Mouse (Mus musculus): ENCODE measurements around the gene Mrm1.
"Not testable (repeated sequence)": the region's sequence is repeated elsewhere in the genome, so short reads cannot be mapped to it uniquely, and the experiment has no call there.

Mrm1 gene

DNA sequence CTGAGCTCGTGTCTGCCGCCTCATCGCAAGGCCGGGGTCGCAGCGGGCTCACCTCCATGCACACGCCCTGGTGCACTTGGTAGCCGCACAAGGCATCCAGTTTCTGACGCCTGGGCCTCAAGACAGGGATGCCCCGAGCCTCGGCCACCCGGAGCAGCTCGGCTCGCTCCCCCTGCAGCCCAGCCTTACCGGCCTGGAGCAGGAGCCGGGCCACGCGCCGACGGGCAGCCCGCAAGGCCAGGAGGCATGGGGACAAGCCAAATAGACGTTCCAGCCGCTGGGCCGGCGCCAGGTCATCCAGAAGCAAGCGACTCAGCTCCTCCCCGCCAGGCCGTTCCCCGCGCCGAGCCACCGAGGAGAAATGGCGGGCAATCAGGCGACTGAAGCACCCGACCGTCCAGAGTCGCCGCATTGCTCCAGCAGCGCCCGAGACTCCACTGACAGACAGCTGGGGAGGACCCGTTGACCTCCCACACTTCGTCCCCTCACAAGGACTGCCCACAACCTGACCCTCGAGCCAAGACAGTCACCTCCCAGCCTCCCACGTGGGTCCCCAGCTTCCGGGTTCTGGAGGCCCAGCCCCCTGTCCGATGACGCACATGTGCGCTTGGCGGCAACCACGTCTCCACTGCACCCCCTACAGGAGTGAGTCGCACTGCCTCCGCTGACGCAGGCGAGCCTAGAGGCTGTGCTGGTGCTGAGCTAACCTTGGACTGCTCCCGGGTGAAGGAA, at the start of gene Mrm1:
TSS of gene Mrm1 (minus strand) at position 555 of the 732 bp plus-strand sequence.
- DNase-seq (ENCODE audit: low read depth) = peak; percentile 97

DNA sequence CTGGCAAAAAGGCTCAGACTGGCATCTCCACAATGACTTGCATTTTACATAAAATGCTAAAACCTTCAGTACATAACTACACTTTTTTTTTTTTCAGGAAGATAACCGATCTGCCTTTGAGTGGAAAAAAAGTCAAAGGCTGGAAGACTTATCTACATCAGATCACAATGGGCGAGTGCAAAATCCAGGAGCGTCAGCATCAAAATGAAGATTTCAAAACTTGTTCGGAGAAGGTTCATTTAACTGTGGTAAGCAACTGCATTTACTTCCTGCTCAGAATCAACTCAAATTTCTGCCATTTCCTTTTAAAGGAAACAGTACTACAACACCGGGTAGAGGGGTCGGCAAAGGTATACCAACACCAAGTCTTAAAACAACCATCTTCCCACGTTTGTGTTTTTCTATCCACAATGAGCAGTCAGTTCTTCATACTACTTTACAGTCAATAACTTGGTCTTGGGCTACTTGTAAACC, 49.5 kb upstream of the Mrm1 start:
- DNase-seq (ENCODE audit: low read depth) = peak; percentile 58

DNA sequence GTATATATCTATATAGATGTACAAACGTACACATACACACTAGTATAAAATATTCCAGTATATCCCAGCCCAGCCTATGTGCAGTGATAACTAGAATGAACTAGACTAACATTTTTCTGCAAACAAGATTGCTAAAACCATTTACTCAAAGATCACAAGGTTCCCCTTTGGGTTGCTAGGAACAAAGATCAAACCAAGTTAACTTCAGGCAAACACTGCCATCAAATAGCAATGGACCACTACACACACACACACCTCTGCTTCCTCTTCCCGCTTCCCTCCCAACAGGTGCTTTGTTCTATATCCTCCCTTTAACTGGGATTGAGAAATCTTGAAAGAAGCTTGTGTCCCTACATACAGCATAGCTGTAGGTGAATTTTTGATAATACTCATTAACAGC, 48.3 kb upstream of the Mrm1 start:
- DNase-seq (ENCODE audit: low read depth) = no peak

DNA sequence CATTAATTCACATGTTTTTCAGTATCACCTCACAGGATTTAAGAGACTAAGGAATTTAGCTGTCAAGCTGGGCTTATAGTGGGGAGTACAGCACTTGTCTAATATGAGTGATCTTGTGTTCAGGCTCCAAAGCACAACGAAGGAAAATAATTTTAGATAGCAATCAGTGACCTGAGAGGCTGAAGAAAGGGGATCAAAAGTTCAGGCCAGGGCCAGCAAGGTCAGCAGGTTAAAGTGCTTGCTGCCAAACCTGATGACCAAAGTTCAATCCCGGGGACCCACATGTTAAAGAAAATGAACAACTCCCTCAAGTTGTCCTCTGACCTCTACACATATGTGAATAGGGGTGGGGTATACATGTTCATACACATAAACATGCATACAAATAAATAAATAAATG, 46.0 kb upstream of the Mrm1 start:
- DNase-seq (ENCODE audit: low read depth) = no peak

DNA sequence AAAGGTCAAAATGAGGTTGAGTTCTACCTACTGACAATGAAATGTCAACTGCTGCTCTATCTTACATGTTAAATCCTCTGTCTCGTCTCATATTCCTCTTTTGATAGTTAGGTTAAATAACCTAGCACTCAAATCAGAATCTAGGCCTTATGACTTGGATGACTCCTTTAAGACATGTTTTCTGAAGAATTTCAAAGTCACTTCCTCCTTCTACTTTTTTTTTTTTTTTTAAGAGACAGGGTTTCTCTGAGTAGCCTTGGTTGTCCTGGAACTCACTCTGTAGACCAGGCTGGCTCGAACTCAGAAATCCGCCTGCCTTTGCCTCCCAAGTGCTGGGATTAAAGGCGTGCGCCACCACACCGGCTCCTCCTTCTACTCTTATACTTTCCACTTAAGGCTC, 36.0 kb upstream of the Mrm1 start:
- no peak for DNase-seq (ENCODE audit: low read depth)

DNA sequence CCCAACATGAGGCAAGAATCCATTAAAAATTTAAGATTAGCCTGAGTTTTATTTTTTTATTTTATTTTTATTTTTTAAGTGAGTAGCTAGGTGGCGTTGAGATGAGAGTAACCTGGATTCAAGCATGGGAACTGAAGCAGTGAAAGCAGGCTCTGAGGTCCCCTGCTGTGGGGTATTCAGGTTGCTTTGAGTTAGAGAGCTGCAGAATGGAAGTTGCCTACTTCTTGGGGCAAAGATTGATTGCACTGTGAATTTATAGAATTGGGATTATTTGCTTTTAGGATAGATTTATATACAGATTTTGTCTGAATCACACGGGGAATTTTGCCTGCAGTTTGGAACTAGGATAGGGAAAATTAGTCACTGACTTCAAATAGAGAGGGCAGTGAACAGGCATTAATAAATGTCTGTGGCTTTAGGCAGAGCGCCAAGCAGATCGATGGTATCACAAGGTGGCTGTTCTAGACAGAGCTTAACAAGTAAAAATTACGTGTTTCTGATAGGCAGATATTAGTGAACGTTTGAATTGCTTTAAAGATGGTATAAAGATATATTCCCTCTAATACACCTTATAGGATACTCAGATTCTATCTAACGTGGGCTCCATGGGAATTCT, 28.3 kb upstream of the Mrm1 start:
- no peak for DNase-seq (ENCODE audit: low read depth)

DNA sequence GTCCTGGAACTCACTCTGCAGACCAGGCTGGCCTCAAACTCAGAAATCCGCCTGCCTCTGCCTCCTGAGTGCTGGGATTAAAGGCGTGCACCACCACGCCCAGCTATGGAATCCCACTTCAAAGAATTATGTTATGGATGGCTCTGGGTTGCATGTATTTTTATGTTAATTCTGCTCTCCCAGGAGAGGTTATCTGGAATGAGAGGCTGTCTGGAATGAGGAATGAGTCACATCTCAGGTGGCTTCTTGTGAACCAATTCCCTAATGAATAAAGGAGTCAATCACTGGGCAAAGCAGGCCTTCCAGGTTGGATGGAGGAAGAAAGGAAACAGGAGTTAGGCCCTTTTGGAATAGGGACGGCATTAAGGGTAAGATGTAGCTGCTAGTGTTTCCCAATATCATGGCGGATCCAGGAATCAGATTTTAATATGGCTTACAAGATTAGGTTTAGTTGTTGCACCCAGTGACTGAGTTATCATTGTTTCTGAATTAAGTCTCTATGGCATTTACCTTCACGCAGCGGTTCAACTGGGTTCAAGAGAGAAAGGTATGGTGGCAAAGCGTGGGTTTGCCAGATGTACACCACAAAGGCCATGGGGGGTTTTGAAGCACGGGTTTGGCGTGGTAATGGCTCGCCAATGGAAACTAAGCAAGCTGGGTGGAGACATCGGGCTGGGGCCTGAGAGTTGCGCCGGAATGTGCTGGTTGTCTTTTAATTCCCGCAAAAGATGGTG, 27.6 kb upstream of the Mrm1 start:
- DNase-seq (ENCODE audit: low read depth) = no peak

DNA sequence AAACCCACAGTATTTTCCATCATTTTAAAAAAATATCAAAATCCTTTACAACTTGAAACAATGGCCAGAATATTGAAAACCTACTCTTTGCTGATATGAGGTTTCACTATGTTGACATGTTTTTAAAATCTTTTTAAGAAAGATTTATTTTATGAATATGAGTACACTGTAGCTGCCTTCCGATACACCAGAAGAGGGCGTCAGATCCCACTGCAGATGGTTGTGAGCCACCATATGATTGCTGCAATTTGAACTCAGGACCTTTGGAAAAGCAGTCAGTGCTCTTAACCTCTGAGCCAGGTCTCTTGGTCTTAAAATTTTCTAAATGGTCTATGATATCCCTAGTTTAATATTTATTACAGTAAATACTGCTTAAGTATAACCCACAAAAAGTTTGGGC, 20.0 kb upstream of the Mrm1 start:
- peak; percentile 37 for DNase-seq (ENCODE audit: low read depth)

DNA sequence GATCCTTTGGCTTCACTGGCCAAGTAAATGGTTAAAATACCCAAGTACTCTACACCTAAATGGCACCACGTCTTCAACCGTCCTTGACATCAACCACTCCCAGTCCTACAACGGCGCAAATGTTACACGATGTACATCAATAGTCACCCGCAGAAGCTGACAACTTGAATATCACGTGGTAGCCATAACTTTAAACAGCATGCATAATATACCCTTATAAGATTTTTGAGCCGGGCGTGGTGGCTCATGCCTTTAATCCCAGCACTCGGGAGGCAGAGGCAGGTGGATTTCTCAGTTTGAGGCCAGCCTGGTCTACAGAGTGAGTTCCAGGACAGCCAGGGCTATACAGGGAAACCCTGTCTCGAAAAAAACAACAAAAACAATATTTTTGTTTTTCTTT, 10.2 kb upstream of the Mrm1 start:
- not testable (repeated sequence) for DNase-seq (ENCODE audit: low read depth)

DNA sequence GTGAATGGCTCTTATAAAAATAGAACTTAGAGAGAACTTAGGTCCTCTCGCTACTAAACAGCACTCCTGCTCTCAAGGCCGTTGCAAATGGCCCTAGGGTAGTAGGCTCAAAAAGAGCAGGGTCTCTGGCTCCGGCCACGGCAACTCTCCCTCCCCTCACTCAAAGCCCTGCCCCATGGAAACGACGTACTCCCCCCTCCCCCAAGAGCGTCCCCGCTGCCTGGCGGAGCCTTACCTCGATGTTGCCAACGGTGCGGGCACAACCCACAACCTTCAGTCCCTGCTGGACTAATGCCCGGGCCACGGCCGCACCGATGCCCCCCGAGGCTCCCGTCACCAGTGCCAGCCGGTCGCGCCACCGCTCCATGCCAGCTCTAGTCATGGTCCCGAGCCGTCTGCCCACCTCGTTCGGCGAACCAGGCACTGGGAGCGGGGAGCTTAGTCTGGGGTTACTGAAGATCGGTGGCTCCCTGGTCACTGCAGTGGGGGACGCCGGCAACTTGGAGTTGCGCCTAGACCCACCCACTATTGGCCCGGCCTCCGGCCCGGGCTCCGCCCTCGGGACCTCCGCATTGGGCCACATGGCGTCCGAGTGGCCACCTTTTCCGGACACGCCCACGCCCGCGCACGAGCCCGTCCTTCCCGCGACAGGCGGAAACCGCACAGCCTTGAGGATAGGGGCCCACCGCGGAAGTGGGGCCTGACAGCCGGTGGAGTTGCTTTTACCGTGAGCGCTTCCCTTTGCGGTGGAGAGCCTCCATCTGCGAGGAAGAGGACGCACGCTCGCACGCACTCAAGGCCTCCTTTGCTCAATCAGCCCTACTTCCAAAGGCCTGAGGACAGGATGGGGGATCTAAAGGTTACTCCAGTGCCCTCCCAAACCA, 9.4 kb upstream of the Mrm1 start, which contains the start of gene Dhrs11:
TSS of gene Dhrs11 (minus strand) at position 479 of the 884 bp plus-strand sequence.
- peak; percentile 77 for DNase-seq (ENCODE audit: low read depth)

DNA sequence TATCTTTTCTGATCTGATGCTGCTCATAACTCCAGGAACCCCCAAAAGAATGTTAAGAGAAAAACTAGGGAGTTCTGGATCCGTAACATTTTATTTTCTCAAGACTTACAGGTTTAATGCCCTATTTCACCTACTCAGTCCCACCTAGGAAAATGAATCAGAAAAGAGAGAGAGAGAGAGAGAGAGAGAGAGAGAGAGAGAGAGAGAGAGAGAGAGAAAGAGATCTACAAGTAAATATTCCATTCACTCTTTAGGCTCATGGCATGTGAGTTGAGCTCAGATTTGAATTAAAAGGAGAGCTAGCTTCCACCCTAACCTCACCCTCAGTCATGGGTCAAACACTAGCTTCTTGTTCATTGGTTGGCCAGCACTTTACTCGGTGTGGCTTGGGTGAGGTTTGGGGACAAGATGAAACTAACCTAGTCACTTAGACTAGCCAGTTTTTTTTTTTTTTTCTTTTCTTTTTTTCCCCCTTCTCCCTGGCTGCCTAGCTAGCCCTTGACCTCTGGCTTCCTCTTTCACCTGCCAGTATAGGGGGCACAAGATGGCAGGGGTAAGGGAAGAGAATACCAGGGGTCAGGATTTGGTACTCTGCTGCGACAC, 8.7 kb upstream of the Mrm1 start:
- peak; percentile 41 for DNase-seq (ENCODE audit: low read depth)

DNA sequence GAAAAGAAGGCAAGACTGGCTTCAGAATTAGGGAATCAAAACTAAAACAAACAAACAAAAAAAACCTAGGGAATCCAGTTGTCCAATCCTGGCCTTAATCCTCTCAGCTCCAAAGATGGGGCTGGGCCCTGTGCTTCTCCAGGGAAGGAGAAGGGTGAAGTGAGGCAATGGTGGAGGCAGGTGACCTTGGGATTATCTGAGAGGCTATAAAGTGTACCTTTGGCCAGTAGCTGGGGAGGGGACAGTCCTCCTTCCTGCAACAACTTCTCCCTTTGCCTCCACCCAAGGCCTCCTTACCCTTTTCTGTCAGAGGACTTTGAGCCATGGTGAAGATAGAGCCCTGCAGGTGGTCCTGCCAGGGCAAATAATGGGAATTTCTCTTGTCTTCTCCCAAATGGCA, 8.2 kb upstream of the Mrm1 start:
- DNase-seq (ENCODE audit: low read depth) = no peak

DNA sequence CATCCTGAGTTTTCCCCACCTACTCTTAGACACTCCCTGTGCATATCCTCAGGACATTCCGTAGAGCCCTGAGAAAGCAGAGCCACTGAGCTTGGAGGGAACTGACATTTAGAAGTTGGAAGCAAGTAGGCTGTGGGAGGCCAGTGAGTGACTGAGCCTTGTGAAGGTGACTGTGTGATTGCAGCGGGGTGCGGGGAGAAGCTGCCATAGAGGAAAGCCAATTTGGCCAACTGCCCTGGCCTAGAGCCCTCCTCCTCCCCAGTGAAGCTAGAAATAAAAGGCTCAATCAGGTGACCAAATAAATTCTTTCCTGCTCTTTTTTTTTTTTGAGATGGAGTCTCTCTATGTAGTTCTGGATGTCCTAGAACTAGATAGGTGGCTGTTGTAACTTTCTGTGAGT, 6.9 kb upstream of the Mrm1 start:
- no peak for DNase-seq (ENCODE audit: low read depth)

DNA sequence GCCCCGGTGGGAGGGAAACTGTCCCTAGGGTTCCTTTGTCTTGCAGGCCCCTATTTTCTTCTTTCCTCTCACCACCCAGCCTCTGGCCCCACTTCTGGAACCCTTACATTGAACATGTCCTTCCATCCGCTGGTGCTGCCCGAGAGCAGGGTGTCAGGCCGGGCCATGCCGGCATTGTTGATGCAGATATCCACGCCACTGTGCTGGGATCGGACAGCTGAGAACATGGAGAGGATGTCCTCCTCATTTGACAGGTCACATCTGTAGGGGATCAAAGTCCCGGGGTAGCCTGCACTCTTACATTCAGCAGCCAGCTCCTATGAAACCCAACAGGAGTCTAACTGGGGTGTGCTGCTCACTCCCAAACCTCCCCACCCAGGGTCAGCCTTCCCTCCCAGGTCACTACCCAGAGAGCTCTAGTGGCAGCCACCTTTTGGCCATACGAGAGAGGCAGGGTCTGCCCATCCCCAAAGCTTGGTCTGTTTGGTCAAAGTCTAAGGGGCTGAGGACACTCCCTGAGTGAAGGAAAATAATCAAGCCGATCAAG, 6.0 kb upstream of the Mrm1 start:
- DNase-seq (ENCODE audit: low read depth) = no peak

DNA sequence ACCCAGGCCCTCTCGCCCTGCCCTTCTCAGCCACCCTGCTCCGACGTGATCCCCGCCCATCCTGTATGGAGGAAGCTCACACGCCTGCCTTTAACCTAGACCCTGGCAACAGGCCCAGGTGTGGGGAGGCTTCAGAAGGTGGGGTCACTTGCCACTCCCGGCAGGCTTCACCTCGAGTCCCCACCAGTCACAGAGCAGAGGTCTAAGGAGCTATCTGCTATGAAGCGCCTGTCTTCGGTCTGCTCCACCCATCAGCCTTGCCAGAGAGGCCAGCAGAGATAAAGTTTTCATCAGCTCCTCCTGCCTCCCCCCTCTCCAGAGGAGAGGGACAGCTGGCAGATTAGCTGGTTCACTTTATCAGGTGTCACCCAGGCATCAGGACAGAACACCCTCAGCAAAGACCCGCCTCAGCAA, 4.2 kb upstream of the Mrm1 start:
- DNase-seq (ENCODE audit: low read depth) = no peak

DNA sequence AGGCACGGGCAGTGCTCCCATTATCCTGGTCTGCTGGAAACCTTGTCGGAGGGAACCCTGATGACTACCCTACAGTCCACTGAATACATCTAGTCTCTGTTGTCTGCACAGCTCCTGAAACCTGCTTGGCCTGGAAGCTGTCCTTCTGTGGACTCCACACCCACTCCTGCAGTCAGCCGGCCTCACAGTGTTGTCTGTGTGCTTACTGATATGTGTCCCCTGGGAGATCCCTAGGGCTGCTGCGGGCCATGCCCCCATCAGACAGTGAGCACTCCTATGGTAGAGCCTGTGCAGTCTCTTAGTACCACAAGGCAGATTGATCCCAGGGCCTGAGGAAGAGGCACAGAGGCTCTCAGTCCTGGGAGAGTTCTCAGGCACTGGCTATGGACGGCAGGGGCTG, 3.2 kb upstream of the Mrm1 start:
- DNase-seq (ENCODE audit: low read depth) = no peak

DNA sequence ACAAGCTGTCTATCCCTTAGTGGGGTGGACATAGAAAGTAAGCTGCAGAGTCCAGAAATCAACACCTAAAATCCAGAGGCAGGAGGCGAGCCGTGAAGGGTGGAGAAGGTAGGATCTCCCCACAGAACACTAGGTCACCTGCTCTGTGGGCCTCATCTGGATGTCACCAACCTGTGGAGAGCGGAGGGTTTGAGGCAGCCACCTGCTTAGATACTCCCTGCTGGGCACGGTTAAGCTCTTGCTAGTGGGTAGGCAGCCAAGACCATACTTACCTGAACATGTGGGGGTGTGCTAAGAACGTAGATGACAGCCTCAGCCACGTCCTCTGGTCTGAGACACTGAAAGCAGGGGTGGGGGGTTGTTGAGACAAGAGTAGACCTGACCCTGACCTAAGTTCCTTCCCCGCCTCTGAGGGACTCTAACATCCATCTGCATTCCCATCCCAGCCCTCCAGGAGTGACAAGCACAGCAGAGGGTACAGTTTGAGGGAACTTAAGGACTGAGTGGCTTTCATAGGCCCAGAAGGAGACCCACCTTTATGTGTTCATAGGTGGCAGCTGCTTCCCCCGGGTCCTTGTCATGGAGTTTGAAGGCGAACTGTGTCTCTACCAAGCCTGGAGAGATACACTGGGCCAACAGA, 1.9 kb upstream of the Mrm1 start:
- DNase-seq (ENCODE audit: low read depth) = no peak

DNA sequence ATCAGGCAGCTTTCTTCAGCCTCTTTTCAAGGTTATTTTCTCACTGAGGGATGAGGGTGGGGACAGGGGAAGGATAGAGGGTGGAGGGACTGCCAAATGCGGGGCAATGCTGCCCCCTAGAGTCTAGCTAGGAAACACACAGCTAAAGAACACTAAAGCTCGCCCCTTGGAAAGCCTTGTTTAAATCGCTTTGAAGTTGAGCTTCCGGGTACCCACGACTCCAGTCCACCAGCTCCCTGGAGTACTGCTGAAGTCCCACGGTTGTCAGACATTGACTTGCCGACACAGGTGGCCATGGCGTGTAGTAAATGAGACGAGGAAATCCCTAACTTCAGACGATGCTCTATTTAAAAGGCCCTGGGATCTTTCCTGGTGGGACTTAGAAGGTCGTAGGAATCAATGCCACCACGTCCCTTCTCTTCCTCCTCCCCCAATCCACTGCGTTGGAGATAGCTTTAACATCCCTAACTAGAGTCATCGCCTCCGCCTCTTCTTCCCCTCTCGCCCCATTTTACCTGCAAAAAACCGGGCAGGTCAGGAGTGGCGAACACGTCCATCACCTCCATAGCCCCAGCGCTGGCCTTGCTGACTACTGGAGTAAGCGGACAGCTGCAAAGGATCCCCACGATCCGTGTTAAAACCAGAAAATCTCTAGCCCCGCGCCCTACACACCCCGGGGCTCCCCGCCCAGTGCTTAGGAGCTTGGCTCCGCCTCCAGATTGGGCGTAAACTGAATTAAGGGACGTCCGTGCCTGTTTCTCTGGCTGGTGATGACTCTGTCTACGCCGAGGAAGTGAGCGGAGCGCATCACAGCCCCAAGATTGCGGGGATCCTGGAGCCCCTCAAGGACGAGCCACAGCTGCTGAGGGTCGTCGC, 992 bp downstream of the Mrm1 start:
- DNase-seq (ENCODE audit: low read depth) = peak; percentile 92

DNA sequence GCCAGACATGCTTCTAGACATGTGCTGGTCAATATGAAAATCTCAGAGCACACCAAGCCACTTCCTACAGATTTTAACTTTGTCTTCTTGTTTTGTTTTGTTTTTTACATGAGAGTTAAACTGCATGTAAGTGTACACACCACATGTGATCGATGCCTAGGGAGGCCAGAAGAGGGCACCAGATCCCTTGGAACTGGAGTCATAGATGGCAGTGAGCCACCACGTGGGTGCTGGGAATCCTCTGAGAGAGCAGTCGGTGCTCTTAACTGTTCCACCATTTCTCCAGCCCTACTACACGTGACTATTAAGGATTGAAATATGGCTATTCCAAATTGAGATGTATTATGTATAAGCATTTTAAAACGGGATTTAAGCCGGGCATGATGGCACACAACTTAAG, 2.0 kb downstream of the Mrm1 start:
- peak; percentile 46 for DNase-seq (ENCODE audit: low read depth)

Data from naive thymus-derived CD4-positive, alpha-beta T cell, adult 2 months (primary cell).